Comparison of ENCODE assay signal across 21 mouse cellular contexts in genomic region chr4:107091696-107092095, GRCm38 (mm10). TPM values are rescaled to one million over a fixed set of nuclear protein-coding genes. Genes with fewer than 3 reads are reported as not detected.
"Had no signal": no experiment of that assay in that cellular context is flagged by ENCODE, and none has a peak within 500 bp of the region (broad histone marks: within the 10 kb centered on the region; RNA-seq: fewer than 3 reads in every experiment).

No protein-coding gene starts in this region.

- DNase-seq: kidney, adult 8-10 months; kidney, postnatal 25 days; layer of hippocampus, adult 9-11 months; layer of hippocampus, postnatal 36 days; lung, adult 18-20 months; spleen, adult 18-20 months; thymus, postnatal 36 days had no signal

- H3K27me3 ChIP-seq: limb, embryonic 13.5 days; midbrain, embryonic 13.5 days; neural tube, embryonic 12.5 days had no signal

- H3K27ac ChIP-seq: limb, embryonic 13.5 days; liver, embryonic 14.5 days; midbrain, embryonic 13.5 days; neural tube, embryonic 12.5 days had no signal

- ATAC-seq: intestine, postnatal 0 days; midbrain, embryonic 13.5 days had no signal

- H3K4me2 ChIP-seq: limb, embryonic 13.5 days; midbrain, embryonic 13.5 days; neural tube, embryonic 12.5 days had no signal

- H3K36me3 ChIP-seq: limb, embryonic 13.5 days; midbrain, embryonic 13.5 days; neural tube, embryonic 12.5 days had no signal

- H3K9me3 ChIP-seq: limb, embryonic 13.5 days; midbrain, embryonic 13.5 days; neural tube, embryonic 12.5 days had no signal

- H3K9ac ChIP-seq: limb, embryonic 13.5 days; liver, embryonic 14.5 days; midbrain, embryonic 13.5 days; neural tube, embryonic 12.5 days had no signal

- H3K4me3 ChIP-seq: limb, embryonic 13.5 days; midbrain, embryonic 13.5 days; myocyte; neural tube, embryonic 12.5 days had no signal

RNA-seq across cellular contexts. Expression of gene Cdcp2, which starts 5.0 kb away (rescaled TPM):
- total RNA-seq: layer of hippocampus, postnatal 36 days; left cerebral cortex, adult 8-10 months; left cerebral cortex, postnatal 36 days; liver, adult 2 months; megakaryocyte-erythroid progenitor cell, adult 5-6 weeks; neutrophil, adult 5-6 weeks had no signal
- polyA plus RNA-seq: intestine, postnatal 0 days; liver, adult 2 months; liver, embryonic 14.5 days; lung, embryonic 16.5 days; midbrain, embryonic 13.5 days; myocyte; stomach, embryonic 14.5 days; thymus, postnatal 0 days had no signal
